Mouse (Mus musculus) lung, adult 2 months (tissue): ENCODE results near the gene BC005537. TPM values are rescaled to one million over a fixed set of nuclear protein-coding genes. Genes with fewer than 3 reads are reported as not detected.
A peak's percentile ranks its signal among the peaks of the same experiment; 100 is the strongest.

Experiments
- DNase-seq: peaks from one replicate; pipeline ENCODE4 v3.0.0; 2022
- H3K4me1 ChIP-seq: fragments of 200-500 bp; 2 replicates; pipeline ENCODE4 v1.6.1; 2011; ENCODE audit warnings: low read length; ENCODE audit not compliant: control insufficient read depth, insufficient read depth
- H3K4me3 ChIP-seq: fragments of 200-500 bp; replicated peaks from 2 replicates; pipeline ENCODE3; 2011; ENCODE audit warnings: low read depth, mild to moderate bottlenecking, control low read depth, low read length; ENCODE audit errors: extremely low read depth
- CTCF ChIP-seq: fragments of 200-500 bp; IDR thresholded peaks from 2 replicates; pipeline ENCODE4 v1.5.1; 2011; ENCODE audit warnings: mild to moderate bottlenecking, low read length, control low read depth; ENCODE audit not compliant: insufficient read depth
- POLR2A ChIP-seq: fragments of 200-500 bp; IDR thresholded peaks from 2 replicates; pipeline ENCODE4 v1.6.1; 2011; ENCODE audit warnings: low read depth, mild to moderate bottlenecking, control low read depth, low read length, borderline replicate concordance; ENCODE audit errors: extremely low read depth
- WGBS: fragments of 180-500 bp; shearing (Covaris S2); methylation state at CpG from one replicate; pipeline ENCODE4 v1.1.7; 2018; 5-methylcytosine and 5-hydroxymethylcytosine counted together
- polyA plus RNA-seq: library from polyadenylated mRNA; depleted of rRNA; stranded (reverse); fragments of >200 nt; gene quantifications from 2 replicates; pipeline ENCODE4 v1.2.3, GENCODE M21; 2012

BC005537 gene
- polyA plus RNA-seq, 1 experiment = 34.5 TPM

GRCm38 (mm10) chr13:24776146-24776844, 25.2 kb upstream of the BC005537 start:
- H3K4me3 ChIP-seq = no peak overlapping the region
- no peaks in the 10 kb centered on the region for H3K4me1 ChIP-seq
- peak; percentile 24 for DNase-seq
- no peak for TF ChIP-seq POLR2A
- peak; percentile 83 for TF ChIP-seq CTCF
- 42% methylated on average over 7 of the region's 7 CpGs for WGBS

- 82% methylated on average over 2 of the region's 2 CpGs for WGBS
- H3K4me1 ChIP-seq = no peaks in the 10 kb centered on the region
- no peak overlapping the region for H3K4me3 ChIP-seq
- TF ChIP-seq CTCF (no peak), POLR2A (no peak)
- no peak for DNase-seq
These were observed 23.4 kb upstream of the BC005537 start for GRCm38 (mm10) chr13:24778026-24778425.

DNA sequence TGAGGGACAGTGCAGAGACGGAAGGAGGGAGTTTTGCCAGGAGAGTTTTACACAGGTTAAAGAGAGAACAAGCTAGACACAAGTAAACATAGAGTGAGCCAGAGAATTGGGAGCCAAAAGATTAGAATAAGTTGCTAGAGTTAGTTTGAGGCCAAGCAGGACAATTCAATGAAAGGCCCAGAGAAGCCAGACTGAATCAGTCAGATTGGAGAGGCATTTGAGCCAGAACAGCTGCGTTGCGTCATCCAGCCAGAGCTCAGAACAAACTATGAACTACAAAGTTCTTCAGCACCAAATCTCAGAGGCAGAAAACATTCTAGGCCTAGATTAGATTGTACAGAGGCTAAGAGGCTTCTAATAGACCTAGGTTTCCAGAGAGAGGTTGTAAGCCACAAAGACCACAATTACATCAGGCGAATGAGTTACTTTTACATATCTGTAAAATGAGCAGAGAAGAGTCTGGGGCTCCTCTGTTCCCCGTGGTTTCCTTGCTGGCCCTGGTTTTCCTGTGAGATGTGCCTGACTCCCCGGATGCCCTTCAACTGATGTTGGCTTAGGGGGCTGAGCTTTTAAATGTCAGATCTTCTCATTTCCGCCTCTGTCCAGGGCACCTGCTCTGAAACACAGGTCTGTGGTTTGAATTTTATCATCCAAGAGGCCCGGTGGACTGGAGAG, 22.6 kb upstream of the BC005537 start:
- 76% methylated on average over 8 of the region's 8 CpGs for WGBS
- TF ChIP-seq POLR2A = no peak
- TF ChIP-seq CTCF = no peak
- Histone ChIP-seq H3K4me3 (no peak overlapping the region), H3K4me1 (no peaks in the 10 kb centered on the region)
- DNase-seq = no peak

GRCm38 (mm10) chr13:24781916-24782315, 19.5 kb upstream of the BC005537 start:
- H3K4me3 ChIP-seq = no peak overlapping the region
- no peak for DNase-seq
- H3K4me1 ChIP-seq = 0 out of 2 replicates have a peak, but pooled peaks cover 2% of the 10 kb centered on the region
- TF ChIP-seq CTCF (no peak), POLR2A (no peak)
- 33% methylated on average over 5 of the region's 5 CpGs for WGBS

DNA sequence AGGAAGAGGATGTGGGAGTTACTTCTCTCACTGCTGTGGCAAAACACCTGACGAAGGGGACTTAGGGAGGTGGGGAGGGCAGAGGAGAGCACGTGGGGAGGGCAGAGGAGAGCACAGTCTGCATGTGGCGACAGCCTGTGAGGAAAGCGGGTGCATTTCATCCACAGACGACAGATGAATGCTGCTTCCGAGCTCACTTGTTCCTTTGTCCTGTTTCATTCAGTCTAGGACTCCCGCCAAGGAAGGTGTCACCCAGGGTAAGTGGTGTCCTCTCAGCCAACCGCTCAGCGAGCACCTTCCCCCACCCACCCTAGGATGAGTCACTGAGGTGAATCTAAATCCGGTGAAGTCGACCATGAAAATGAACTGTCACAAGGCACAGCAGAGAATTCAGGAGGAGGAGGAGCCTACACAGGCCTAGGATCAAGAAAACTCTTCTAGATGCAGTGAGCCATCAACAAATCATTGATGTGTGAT, 15.4 kb upstream of the BC005537 start:
- 0 out of 2 replicates have a peak, but pooled peaks cover 2% of the 10 kb centered on the region for H3K4me1 ChIP-seq
- WGBS = 53% methylated on average over 11 of the region's 11 CpGs
- no peak for TF ChIP-seq CTCF
- no peak for TF ChIP-seq POLR2A
- H3K4me3 ChIP-seq = no peak overlapping the region
- no peak for DNase-seq

DNA sequence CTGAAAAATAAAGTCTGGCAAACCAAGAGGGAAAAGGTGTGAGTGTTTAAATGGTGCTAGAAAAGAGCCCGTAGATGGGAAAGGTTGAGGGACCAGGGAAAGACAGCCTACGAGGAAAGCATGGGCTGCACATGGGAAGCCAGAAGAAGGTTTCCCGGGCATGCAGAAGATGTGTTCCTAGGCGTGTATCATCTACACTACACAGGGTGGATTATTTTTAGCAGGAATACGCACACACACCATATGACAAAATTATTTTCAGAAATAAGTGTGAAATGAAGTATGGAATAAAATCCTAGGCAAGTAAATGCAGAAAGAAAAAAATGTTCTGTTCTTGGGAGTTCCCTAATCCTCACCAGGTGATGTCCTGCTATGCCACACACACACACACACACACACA, 14.0 kb upstream of the BC005537 start:
- Histone ChIP-seq H3K4me1 (0 out of 2 replicates have a peak, but pooled peaks cover 2% of the 10 kb centered on the region), H3K4me3 (no peak overlapping the region)
- TF ChIP-seq POLR2A (no peak), CTCF (no peak)
- no peak for DNase-seq
- WGBS = 88% methylated on average over 5 of the region's 5 CpGs

- DNase-seq = peak; percentile 30
- 37% methylated on average over 2 of the region's 2 CpGs for WGBS
These were observed 10.1 kb upstream of the BC005537 start for GRCm38 (mm10) chr13:24791349-24791748.

DNA sequence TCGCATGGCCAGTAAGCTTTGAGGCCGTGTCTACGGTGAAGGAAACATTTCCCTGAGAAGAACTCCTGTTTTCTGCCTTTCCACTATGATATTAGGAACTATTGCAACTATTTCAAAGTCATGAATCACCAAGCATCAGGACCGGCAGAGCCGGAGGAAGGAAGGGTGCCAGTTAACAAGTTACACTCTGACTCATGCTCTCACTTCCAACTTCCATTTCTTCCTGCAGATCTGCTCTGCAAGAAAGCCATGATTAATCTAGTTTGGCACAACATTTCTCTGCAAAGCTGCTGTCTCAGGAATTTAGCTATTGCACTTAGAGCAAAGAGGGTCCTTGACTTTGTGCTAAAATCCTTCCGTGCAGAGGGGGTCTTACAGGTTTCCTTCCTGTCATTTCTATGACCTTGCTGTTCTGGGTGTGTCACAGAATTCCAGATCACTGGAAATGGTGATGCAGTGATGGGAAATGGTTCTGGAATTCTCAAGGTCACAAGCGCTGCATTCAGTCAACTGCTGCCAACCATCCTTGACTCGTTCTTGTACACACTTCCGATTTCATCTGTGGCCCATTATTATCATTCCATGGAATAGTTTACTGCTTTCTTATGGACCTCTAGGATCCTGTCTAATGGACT, 8.9 kb upstream of the BC005537 start:
- DNase-seq = no peak
- TF ChIP-seq CTCF (no peak), POLR2A (no peak)
- H3K4me3 ChIP-seq = no peak overlapping the region
- 48% methylated on average over 9 of the region's 9 CpGs for WGBS
- H3K4me1 ChIP-seq = no peaks in the 10 kb centered on the region

More at GRCm38 (mm10) chr13:24791349-24791748, 10.1 kb upstream of the BC005537 start:
- TF ChIP-seq POLR2A = no peak
- no peak for TF ChIP-seq CTCF
- Histone ChIP-seq H3K4me3 (no peak overlapping the region), H3K4me1 (no peaks in the 10 kb centered on the region)

DNA sequence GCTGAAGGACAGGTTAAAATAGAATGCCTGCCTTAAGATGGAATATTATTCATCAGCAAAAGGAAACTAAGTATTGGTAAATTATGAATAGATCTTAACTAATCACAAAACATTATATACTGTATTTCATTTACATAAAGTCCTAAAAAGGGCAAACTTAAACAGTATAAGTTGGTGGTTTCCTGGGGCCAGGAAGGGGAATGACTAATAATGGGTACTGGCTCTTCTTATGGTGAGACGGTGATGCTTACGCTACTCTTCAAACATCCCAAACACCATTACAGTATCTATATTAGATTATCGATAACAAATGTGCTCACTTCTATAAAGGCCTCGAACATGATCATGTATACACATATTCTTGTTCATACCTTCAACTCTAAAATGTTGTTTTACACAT, 2.8 kb upstream of the BC005537 start:
- WGBS = 96% methylated on average over 4 of the region's 4 CpGs
- Histone ChIP-seq H3K4me3 (no peak overlapping the region), H3K4me1 (peaks cover 3% of the 10 kb centered on the region)
- TF ChIP-seq CTCF = no peak
- no peak for TF ChIP-seq POLR2A
- DNase-seq = no peak
